Comparison of ENCODE assay signal across 25 mouse cellular contexts in the genomic region with DNA sequence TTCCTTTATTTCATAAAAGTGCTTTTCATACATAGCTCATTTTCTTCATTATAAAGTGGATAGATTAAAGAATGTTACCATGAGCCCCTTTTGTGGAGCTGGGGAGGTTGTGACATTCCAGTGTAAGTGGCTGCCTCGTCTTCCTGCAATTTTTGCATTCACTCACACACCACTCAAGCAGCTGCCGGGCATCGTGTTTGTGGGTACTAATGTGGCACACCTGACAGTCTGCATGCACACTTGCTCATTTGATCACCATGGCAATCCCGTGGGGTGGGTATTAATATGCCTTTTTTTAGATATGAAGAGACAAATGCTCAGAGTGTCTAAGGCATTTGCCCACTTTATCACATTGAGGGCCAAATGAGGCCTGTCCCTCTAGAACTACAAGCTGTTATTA. TPM values are rescaled to one million over a fixed set of nuclear protein-coding genes. Genes with fewer than 3 reads are reported as not detected.
"Had no signal": no experiment of that assay in that cellular context is flagged by ENCODE, and none has a peak within 500 bp of the region (broad histone marks: within the 10 kb centered on the region; RNA-seq: fewer than 3 reads in every experiment).

No protein-coding gene starts in this region.

- H3K27me3 ChIP-seq: limb, embryonic 15.5 days; liver, embryonic 12.5 days; liver, embryonic 13.5 days; liver, embryonic 15.5 days; lung, embryonic 15.5 days; midbrain, embryonic 13.5 days; midbrain, embryonic 15.5 days; neural tube, embryonic 12.5 days had no signal

- H3K9ac ChIP-seq: limb, embryonic 12.5 days; limb, embryonic 13.5 days; limb, embryonic 15.5 days; liver, embryonic 12.5 days; liver, embryonic 13.5 days; liver, embryonic 14.5 days; liver, embryonic 15.5 days; liver, postnatal 0 days; lung, embryonic 14.5 days; lung, embryonic 15.5 days; midbrain, embryonic 12.5 days; midbrain, embryonic 13.5 days; midbrain, embryonic 15.5 days; neural tube, embryonic 12.5 days had no signal

- H3K4me1 ChIP-seq: limb, embryonic 15.5 days; liver, embryonic 12.5 days; liver, embryonic 13.5 days; liver, embryonic 15.5 days; lung, embryonic 15.5 days; megakaryocyte, embryonic 14.5 days; midbrain, embryonic 10.5 days; midbrain, embryonic 12.5 days; midbrain, embryonic 13.5 days; midbrain, embryonic 15.5 days; neural tube, embryonic 12.5 days had no signal

- H3K36me3 ChIP-seq: limb, embryonic 10.5 days; limb, embryonic 12.5 days; limb, embryonic 13.5 days; limb, embryonic 15.5 days; liver, embryonic 12.5 days; liver, embryonic 13.5 days; liver, embryonic 15.5 days; lung, embryonic 15.5 days; midbrain, embryonic 10.5 days; midbrain, embryonic 12.5 days; midbrain, embryonic 13.5 days; midbrain, embryonic 15.5 days; neural tube, embryonic 12.5 days had no signal

- H3K4me3 ChIP-seq: limb, embryonic 10.5 days; limb, embryonic 12.5 days; limb, embryonic 13.5 days; limb, embryonic 15.5 days; liver, embryonic 12.5 days; liver, embryonic 13.5 days; liver, embryonic 15.5 days; lung, embryonic 15.5 days; megakaryocyte, embryonic 14.5 days; midbrain, embryonic 10.5 days; midbrain, embryonic 12.5 days; midbrain, embryonic 13.5 days; midbrain, embryonic 15.5 days; neural tube, embryonic 12.5 days had no signal

- ATAC-seq: liver, embryonic 12.5 days; liver, postnatal 0 days; lung, postnatal 0 days; midbrain, embryonic 13.5 days; midbrain, embryonic 15.5 days; midbrain, embryonic 16.5 days had no signal

- H3K4me2 ChIP-seq: limb, embryonic 12.5 days; limb, embryonic 13.5 days; limb, embryonic 15.5 days; liver, embryonic 11.5 days; liver, embryonic 12.5 days; liver, embryonic 13.5 days; liver, embryonic 15.5 days; lung, embryonic 14.5 days; lung, embryonic 15.5 days; midbrain, embryonic 11.5 days; midbrain, embryonic 12.5 days; midbrain, embryonic 13.5 days; midbrain, embryonic 15.5 days; neural tube, embryonic 12.5 days had no signal

- H3K27ac ChIP-seq: limb, embryonic 10.5 days; limb, embryonic 12.5 days; limb, embryonic 13.5 days; liver, embryonic 12.5 days; liver, embryonic 13.5 days; liver, embryonic 14.5 days; liver, embryonic 15.5 days; lung, embryonic 15.5 days; macrophage; midbrain, embryonic 10.5 days; midbrain, embryonic 12.5 days; midbrain, embryonic 13.5 days; midbrain, embryonic 15.5 days; neural tube, embryonic 12.5 days had no signal

- H3K9me3 ChIP-seq: limb, embryonic 10.5 days; limb, embryonic 12.5 days; limb, embryonic 13.5 days; limb, embryonic 15.5 days; liver, embryonic 12.5 days; liver, embryonic 13.5 days; liver, embryonic 15.5 days; lung, embryonic 15.5 days; megakaryocyte, embryonic 14.5 days; midbrain, embryonic 10.5 days; midbrain, embryonic 12.5 days; midbrain, embryonic 13.5 days; midbrain, embryonic 15.5 days; neural tube, embryonic 12.5 days had no signal

RNA-seq across cellular contexts. Expression of a gene that starts 24.9 kb away (rescaled TPM):
- polyA plus RNA-seq: liver, adult 2 months; liver, embryonic 11.5 days; liver, embryonic 12.5 days; liver, embryonic 13.5 days; liver, embryonic 14.5 days; liver, embryonic 15.5 days; liver, embryonic 16.5 days; liver, postnatal 0 days; lung, embryonic 16.5 days; macrophage; midbrain, embryonic 11.5 days; midbrain, embryonic 12.5 days had no signal
